10 mouse cellular contexts compared by ENCODE assay signal in genomic region chr16:37585129-37585563, GRCm38 (mm10). TPM values are rescaled to one million over a fixed set of nuclear protein-coding genes. Genes with fewer than 3 reads are reported as not detected.
DNase-seq lines count a peak whose midpoint lies in the region; ATAC-seq and TF ChIP-seq lines count a peak whose summit lies in the region.
"Had no signal": no experiment of that assay in that cellular context is flagged by ENCODE, and none has a peak within 500 bp of the region (broad histone marks: within the 10 kb centered on the region; RNA-seq: fewer than 3 reads in every experiment).

No protein-coding gene starts in this region.

- H3K36me3 ChIP-seq in heart, embryonic 15.5 days: no peaks in the 10 kb centered on the region
- no peaks in the 10 kb centered on the region for H3K36me3 ChIP-seq in heart, adult 2 months (ENCODE audit: control insufficient read depth, insufficient read depth, low read length)
- no peaks in the 10 kb centered on the region for H3K36me3 ChIP-seq in testis, adult 2 months (ENCODE audit: control insufficient read depth, insufficient read depth, low read length)
- H3K36me3 ChIP-seq in liver, embryonic 16.5 days (ENCODE audit: control insufficient read depth, insufficient read depth): no peaks in the 10 kb centered on the region
- H3K36me3 ChIP-seq: liver, embryonic 15.5 days had no signal

- H3K79me2 ChIP-seq in heart, adult 2 months (replicated peaks; ENCODE audit: control insufficient read depth, insufficient read depth, low read length): no peaks in the 10 kb centered on the region

- H3K4me1 ChIP-seq in heart, embryonic 15.5 days (replicated peaks): peaks cover 15% of the 10 kb centered on the region
- no peaks in the 10 kb centered on the region; the same call in 1 of the 2 replicates for H3K4me1 ChIP-seq in heart, adult 2 months (ENCODE audit: control insufficient read depth, insufficient read depth, low read length)
- H3K4me1 ChIP-seq in testis, adult 2 months (ENCODE audit: control insufficient read depth, insufficient read depth, low read length): peaks cover 9% of the 10 kb centered on the region
- no peaks in the 10 kb centered on the region for H3K4me1 ChIP-seq in liver, embryonic 16.5 days (ENCODE audit: control insufficient read depth, low read depth, low read length)

- intact Hi-C loops in heart, adult 2 months (cut with DNase I): no loop called here

- no peaks in the 10 kb centered on the region for H3K27me3 ChIP-seq in heart, embryonic 15.5 days
- no peaks in the 10 kb centered on the region for H3K27me3 ChIP-seq in heart, adult 2 months (ENCODE audit: control insufficient read depth, insufficient read depth, low read length)
- no peaks in the 10 kb centered on the region for H3K27me3 ChIP-seq in testis, adult 2 months (ENCODE audit: control insufficient read depth, insufficient read depth, low read length)
- H3K27me3 ChIP-seq in liver, embryonic 16.5 days (ENCODE audit: control insufficient read depth, insufficient read depth, low read depth, low read length): no peaks in the 10 kb centered on the region
- H3K27me3 ChIP-seq: liver, embryonic 15.5 days had no signal

- H3K9me3 ChIP-seq in heart, embryonic 15.5 days (replicated peaks): no peaks in the 10 kb centered on the region
- H3K9me3 ChIP-seq in liver, embryonic 16.5 days (replicated peaks; ENCODE audit: control insufficient read depth, low read length): no peaks in the 10 kb centered on the region
- H3K9me3 ChIP-seq: liver, embryonic 15.5 days had no signal

- H3K4me3 ChIP-seq in heart, embryonic 15.5 days: no peak overlapping the region
- H3K4me3 ChIP-seq in heart, adult 2 months: no peak overlapping the region
- no peak overlapping the region for H3K4me3 ChIP-seq in testis, adult 2 months (ENCODE audit: control insufficient read depth, low read depth, low read length)
- H3K4me3 ChIP-seq in liver, embryonic 16.5 days (ENCODE audit: low read depth, low read length): no peak overlapping the region

- no peak overlapping the region for H3K27ac ChIP-seq in heart, embryonic 15.5 days
- no peak overlapping the region for H3K27ac ChIP-seq in heart, adult 2 months
- peak overlapping the region; percentile 17 for H3K27ac ChIP-seq in testis, adult 2 months (ENCODE audit: control insufficient read depth, insufficient read depth, low read depth, low read length)
- 0 out of 2 replicates have a peak overlapping the region, but pooled peaks have one; percentile 17 for H3K27ac ChIP-seq in liver, embryonic 16.5 days (ENCODE audit: low read length)

- DNase-seq in heart, adult 2 months: no peak
- no peak for DNase-seq in testis, postnatal 14 days (ENCODE audit: low spot score)
- DNase-seq in gastrocnemius, postnatal 10 days: no peak
- DNase-seq in layer of hippocampus, adult 18-20 months (ENCODE audit: low spot score in 2 of 2): no peak
- DNase-seq in urinary bladder, adult 2 months (ENCODE audit: low spot score): no peak

- no peak overlapping the region for H3K9ac ChIP-seq in heart, embryonic 15.5 days
- H3K9ac ChIP-seq in heart, adult 2 months (ENCODE audit: low read depth, low read length): no peak overlapping the region
- no peak overlapping the region for H3K9ac ChIP-seq in liver, embryonic 16.5 days (ENCODE audit: low read depth, low read length)
- H3K9ac ChIP-seq: liver, embryonic 15.5 days had no signal

- ATAC-seq in heart, embryonic 15.5 days (replicated peaks; ENCODE audit: insufficient number of reproducible peaks, insufficient read depth, low FRiP score, low read depth): no peak
- ATAC-seq in liver, embryonic 16.5 days (ENCODE audit: low read depth): no peak

- no peak for TF ChIP-seq CTCF in heart, adult 2 months (IDR thresholded peaks at IDR 0.05)
- TF ChIP-seq CTCF in testis, adult 2 months (IDR thresholded peaks at IDR 0.05; ENCODE audit: control insufficient read depth, insufficient read depth, insufficient replicate concordance, low read depth, low read length): no peak

- TF ChIP-seq EP300 in heart, adult 2 months (IDR thresholded peaks at IDR 0.05; ENCODE audit: insufficient read depth, low read depth, low read length): no peak

- peak overlapping the region; percentile 72; the same call in 1 of the 2 replicates for H3K4me2 ChIP-seq in heart, embryonic 15.5 days
- peak overlapping the region; percentile 38 for H3K4me2 ChIP-seq in liver, embryonic 16.5 days (ENCODE audit: low read depth, low read length)

- no peak for TF ChIP-seq POLR2A in heart, adult 2 months (IDR thresholded peaks at IDR 0.05; ENCODE audit: insufficient read depth, low read depth, low read length)
- TF ChIP-seq POLR2A in testis, adult 2 months (IDR thresholded peaks at IDR 0.05; ENCODE audit: control insufficient read depth, low read depth, low read length): no peak

- WGBS in heart, embryonic 15.5 days: 62% methylated on average over 8 of the region's 8 CpGs
- 74% methylated on average over 8 of the region's 8 CpGs for WGBS in heart, adult 2 months
- 53% methylated on average over 8 of the region's 8 CpGs for WGBS in liver, embryonic 16.5 days (ENCODE audit: insufficient replicate concordance)

RNA-seq across cellular contexts. Expression of gene Hgd, which starts 5.2 kb away (rescaled TPM):
- 0.21 and 0.30 TPM in 2 replicates for polyA plus RNA-seq in heart, embryonic 15.5 days (2015; fragmentation: Nextera tagmentation; extraction: Ambion mirVana)
- not detected for total RNA-seq in heart, adult 2 months (2021)
- polyA plus RNA-seq in heart, adult 2 months (2012; rRNA removed): 0.08 and 0.38 TPM in 2 replicates
- 0.79 and 1.2 TPM in 2 replicates for polyA plus RNA-seq in testis, adult 2 months (2012; rRNA removed)
- 47.1 and 55.1 TPM in 2 replicates for polyA plus RNA-seq in liver, embryonic 16.5 days (2015; fragmentation: Nextera tagmentation; extraction: Ambion mirVana)
- under 1 TPM; 0.20 to 0.56 TPM for total RNA-seq in gastrocnemius, postnatal 10 days (2021)
- not detected for total RNA-seq in layer of hippocampus, adult 18-20 months (2021)
- polyA plus RNA-seq in urinary bladder, adult 2 months (2012; rRNA removed): 0.19 and 0.51 TPM in 2 replicates
- total RNA-seq: hematopoietic stem cell, adult 5-6 weeks had no signal

RNA-seq across cellular contexts. Expression of gene Rabl3, which starts 45.5 kb away (rescaled TPM):
- polyA plus RNA-seq in heart, embryonic 15.5 days (2015; fragmentation: Nextera tagmentation; extraction: Ambion mirVana): 19.1 and 21.8 TPM in 2 replicates
- total RNA-seq in heart, adult 2 months (2021): 1 to 10 TPM; 6.7 to 6.8 TPM
- 3.0 and 6.1 TPM in 2 replicates for polyA plus RNA-seq in heart, adult 2 months (2012; rRNA removed)
- polyA plus RNA-seq in testis, adult 2 months (2012; rRNA removed): 5.5 and 6.0 TPM in 2 replicates
- 13.1 and 13.2 TPM in 2 replicates for polyA plus RNA-seq in liver, embryonic 16.5 days (2015; fragmentation: Nextera tagmentation; extraction: Ambion mirVana)
- total RNA-seq in gastrocnemius, postnatal 10 days (2021): 10 to 100 TPM in 1 of 2 experiments, 1 to 10 TPM in 1; 7.4 to 10.0 TPM
- total RNA-seq in layer of hippocampus, adult 18-20 months (2021): 1 to 10 TPM; 8.1 to 8.6 TPM
- polyA plus RNA-seq in urinary bladder, adult 2 months (2012; rRNA removed): 7.1 and 7.7 TPM in 2 replicates

RNA-seq across cellular contexts. Expression of gene Gtf2e1, which starts 45.6 kb away (rescaled TPM):
- polyA plus RNA-seq in heart, embryonic 15.5 days (2015; fragmentation: Nextera tagmentation; extraction: Ambion mirVana): 17.8 and 18.9 TPM in 2 replicates
- total RNA-seq in heart, adult 2 months (2021): 1 to 10 TPM; 6.4 to 6.6 TPM
- 3.3 and 6.3 TPM in 2 replicates for polyA plus RNA-seq in heart, adult 2 months (2012; rRNA removed)
- 10.1 and 10.7 TPM in 2 replicates for polyA plus RNA-seq in testis, adult 2 months (2012; rRNA removed)
- polyA plus RNA-seq in liver, embryonic 16.5 days (2015; fragmentation: Nextera tagmentation; extraction: Ambion mirVana): 6.6 and 6.9 TPM in 2 replicates
- 1 to 10 TPM; 8.1 to 9.4 TPM for total RNA-seq in gastrocnemius, postnatal 10 days (2021)
- 10 to 100 TPM; 16.5 to 17.5 TPM for total RNA-seq in layer of hippocampus, adult 18-20 months (2021)
- polyA plus RNA-seq in urinary bladder, adult 2 months (2012; rRNA removed): 11.3 and 12.3 TPM in 2 replicates

Comparison
In these comparisons a context has a peak if more than half of its experiments do, and no peak if none do; other contexts are left out.
1. H3K27ac ChIP-seq: peak in testis, adult 2 months (single experiment) and liver, embryonic 16.5 days (single experiment); none in heart, embryonic 15.5 days (single experiment) and heart, adult 2 months (single experiment).
2. RNA of gene Hgd, which starts 5.2 kb away (polyA plus RNA-seq): 47.1 to 55.1 TPM in liver, embryonic 16.5 days; 0.79 to 1.2 TPM in testis, adult 2 months, 0.19 to 0.51 TPM in urinary bladder, adult 2 months, 0.21 to 0.30 TPM in heart, embryonic 15.5 days and 0.08 to 0.38 TPM in heart, adult 2 months; every median in the first group is over 10 times any median in the second.